Mouse (Mus musculus) kidney, embryonic 16.5 days (tissue): ENCODE data around the gene Dbn1. TPM values are rescaled to one million over a fixed set of nuclear protein-coding genes. Genes with fewer than 3 reads are reported as not detected.
A peak's percentile ranks its signal among the peaks of the same experiment; 100 is the strongest.

Experiments
- ATAC-seq: fragments of 200-750 bp; cut with Nextera tagmentation; 2 replicates; pipeline ENCODE4 v1.8.0; 2017; ENCODE audit warnings: moderate TSS enrichment; ENCODE audit not compliant: low FRiP score, low TSS enrichment
- H3K27ac ChIP-seq: fragments of 300-500 bp; sonication (generic); 2 replicates; pipeline ENCODE4 v1.5.1; 2014; ENCODE audit warnings: low read length
- H3K27me3 ChIP-seq: fragments of 300-500 bp; sonication (generic); 2 replicates; pipeline ENCODE4 v1.6.1; 2014; ENCODE audit warnings: low read length, control low read depth, mixed read lengths; ENCODE audit not compliant: insufficient read depth
- H3K36me3 ChIP-seq: fragments of 300-500 bp; sonication (generic); 2 replicates; pipeline ENCODE4 v1.6.1; 2014; ENCODE audit warnings: low read length, control low read depth, mixed read lengths; ENCODE audit not compliant: insufficient read depth
- H3K4me1 ChIP-seq: fragments of 300-500 bp; sonication (generic); 2 replicates; pipeline ENCODE4 v1.6.1; 2014; ENCODE audit warnings: low read length, control low read depth, mixed read lengths; ENCODE audit not compliant: insufficient read depth
- H3K4me2 ChIP-seq: fragments of 300-500 bp; sonication (generic); replicated peaks from 2 replicates; pipeline ENCODE4 v1.6.1; 2014; ENCODE audit warnings: low read depth, low read length
- H3K4me3 ChIP-seq: fragments of 300-500 bp; sonication (generic); 2 replicates; pipeline ENCODE4 v1.5.1; 2014; ENCODE audit warnings: mild to moderate bottlenecking, low read length
- H3K9ac ChIP-seq: fragments of 300-500 bp; sonication (generic); replicated peaks from 2 replicates; pipeline ENCODE4 v1.6.1; 2014; ENCODE audit warnings: low read length
- H3K9me3 ChIP-seq: fragments of 300-500 bp; sonication (generic); 2 replicates; pipeline ENCODE4 v1.6.1; 2016; ENCODE audit warnings: low read length, control low read depth
- WGBS: fragments of 180-500 bp; shearing (Covaris S2); extraction: QIAGEN DNeasy Blood & Tissue Kit; methylation state at CpG from one replicate; pipeline ENCODE4 v1.1.7; 2014; 5-methylcytosine and 5-hydroxymethylcytosine counted together
- microRNA-seq: library from miRNA; unstranded; fragments of <30 nt; microRNA quantifications from one replicate; pipeline ENCODE4, GENCODE M21; 2016
- polyA plus RNA-seq: library from polyadenylated mRNA; unstranded; fragments of >200 nt; fragmentation: Nextera tagmentation; extraction: Ambion mirVana; gene quantifications from 2 replicates; pipeline ENCODE4 v1.2.1, GENCODE M21; 2015

Gene Dbn1
- polyA plus RNA-seq, 1 experiment from 2014 or later, result 177 TPM

- no peak within 1 kb of the TSS for H3K9ac ChIP-seq
- H3K4me2 ChIP-seq, result no peak within 1 kb of the TSS
- H3K27me3 ChIP-seq, result peaks cover 11% of the 10 kb centered on the region
- H3K36me3 ChIP-seq, result no peaks in the 10 kb centered on the region
- no peak for ATAC-seq
- WGBS, result 93% methylated on average over 10 of the region's 10 CpGs
- H3K4me3 ChIP-seq, result no peak within 1 kb of the TSS
- no peak within 1 kb of the TSS for H3K27ac ChIP-seq
- H3K9me3 ChIP-seq, result no peaks in the 10 kb centered on the region
- H3K4me1 ChIP-seq, result peaks cover 1% of the 10 kb centered on the region; the same call in 1 of the 2 replicates
Observed at GRCm38 (mm10) chr13:55426613-55427012, 61.3 kb downstream of the Dbn1 start, which contains the start of gene F12. TSS of gene F12 (minus strand) at chr13:55426793.

Small RNA genes within 50 kb of the gene (microRNA-seq; reads per million reads assigned to microRNA genes)
- not detected for gene Mir6943
- gene Mir6944, result 14.1 reads per million, percentile 34 among the genes with 10 or more reads in this experiment
- gene Mir6945, result 0.95 reads per million

Other genes starting within 250 kb of the Dbn1 start
- gene Prelid1, start 167.6 kb downstream of the Dbn1 start, polyA plus RNA-seq, result 511 and 518 TPM in 2 replicates
- gene Rab24, start 166.2 kb downstream of the Dbn1 start, polyA plus RNA-seq, result 91.5 and 95.5 TPM in 2 replicates
- 33.5 and 37.6 TPM in 2 replicates for gene Mxd3, start 158.3 kb downstream of the Dbn1 start, polyA plus RNA-seq
- gene Lman2, start 125.3 kb downstream of the Dbn1 start, polyA plus RNA-seq, result 127 and 131 TPM in 2 replicates
- gene Rgs14, start 118.4 kb downstream of the Dbn1 start, polyA plus RNA-seq, result 1.1 and 1.3 TPM in 2 replicates
- gene Slc34a1, start 89.9 kb downstream of the Dbn1 start, polyA plus RNA-seq, result 366 and 385 TPM in 2 replicates
- 0.46 TPM in 1 of 2 replicates, not detected in the other for gene Pfn3, start 72.9 kb downstream of the Dbn1 start, polyA plus RNA-seq
- 0.28 and 0.79 TPM in 2 replicates for gene F12, start 61.3 kb downstream of the Dbn1 start, polyA plus RNA-seq
- gene Grk6, start 43.0 kb downstream of the Dbn1 start, polyA plus RNA-seq, result 17.4 and 25.6 TPM in 2 replicates
- gene Prr7, start 23.8 kb downstream of the Dbn1 start, polyA plus RNA-seq, result 0.37 and 0.59 TPM in 2 replicates
- 162 and 169 TPM in 2 replicates for gene Pdlim7, start 25.6 kb upstream of the Dbn1 start, polyA plus RNA-seq
- 2.5 TPM in 2 replicates for gene Dok3, start 41.2 kb upstream of the Dbn1 start, polyA plus RNA-seq
- gene Ddx41, start 48.5 kb upstream of the Dbn1 start, polyA plus RNA-seq, result 89.1 and 91.6 TPM in 2 replicates
- 40.2 and 41.2 TPM in 2 replicates for gene Fam193b, start 83.0 kb upstream of the Dbn1 start, polyA plus RNA-seq
- gene Tmed9, start 85.6 kb upstream of the Dbn1 start, polyA plus RNA-seq, result 175 and 177 TPM in 2 replicates
- 20.0 and 26.3 TPM in 2 replicates for gene B4galt7, start 111.8 kb upstream of the Dbn1 start, polyA plus RNA-seq
- 54.5 and 60.7 TPM in 2 replicates for gene Caml, start 134.9 kb upstream of the Dbn1 start, polyA plus RNA-seq
- 37.5 and 39.7 TPM in 2 replicates for gene Ddx46, start 146.9 kb upstream of the Dbn1 start, polyA plus RNA-seq
- gene B230219D22Rik, start 205.0 kb upstream of the Dbn1 start, polyA plus RNA-seq, result 55.2 and 62.2 TPM in 2 replicates
- gene Txndc15, start 226.5 kb upstream of the Dbn1 start, polyA plus RNA-seq, result 97.2 and 99.7 TPM in 2 replicates
- gene Pcbd2, start 239.3 kb upstream of the Dbn1 start, polyA plus RNA-seq, result 52.5 and 52.7 TPM in 2 replicates